Mouse (Mus musculus): ENCODE measurements at regions not wholly inside any gene's neighbourhood (a gene's known extent, or its start where the extent isn't known, plus 50 kb on each side); places are given as distances from the start of the nearest gene placed in this dataset.

GRCm38 (mm10) chr13:90739797-90740196 lies 165.4 kb downstream of the Atp6ap1l start:
- DNase-seq (ENCODE audit: low spot score in 2 of 2), result no peak

DNA sequence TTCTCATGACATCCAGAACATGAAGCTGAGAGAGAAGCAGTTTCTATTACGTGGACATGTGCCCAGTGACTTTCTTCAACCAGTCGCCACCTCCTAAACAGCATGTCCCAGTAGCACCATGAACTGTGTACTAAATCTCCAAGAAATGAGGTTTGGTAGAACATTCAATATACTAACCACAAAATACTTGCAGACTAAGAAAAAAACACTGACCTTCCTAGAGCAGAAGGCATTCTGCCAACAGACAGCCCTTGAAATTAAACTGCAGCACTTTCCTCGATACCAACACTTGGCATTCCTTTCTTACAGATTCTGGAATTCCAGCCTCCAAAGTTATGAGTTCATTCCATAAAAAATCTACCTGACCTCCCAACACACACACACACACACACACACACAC lies 166.6 kb downstream of the Atp6ap1l start:
- DNase-seq (ENCODE audit: low spot score in 2 of 2), result no peak

- no peak for DNase-seq (ENCODE audit: low spot score in 2 of 2)
Observed at GRCm38 (mm10) chr13:90733265-90733664, 171.9 kb downstream of the Atp6ap1l start.

- no peak for DNase-seq (ENCODE audit: low spot score in 2 of 2)
Observed at GRCm38 (mm10) chr13:90729078-90729477, 176.1 kb downstream of the Atp6ap1l start.

DNA sequence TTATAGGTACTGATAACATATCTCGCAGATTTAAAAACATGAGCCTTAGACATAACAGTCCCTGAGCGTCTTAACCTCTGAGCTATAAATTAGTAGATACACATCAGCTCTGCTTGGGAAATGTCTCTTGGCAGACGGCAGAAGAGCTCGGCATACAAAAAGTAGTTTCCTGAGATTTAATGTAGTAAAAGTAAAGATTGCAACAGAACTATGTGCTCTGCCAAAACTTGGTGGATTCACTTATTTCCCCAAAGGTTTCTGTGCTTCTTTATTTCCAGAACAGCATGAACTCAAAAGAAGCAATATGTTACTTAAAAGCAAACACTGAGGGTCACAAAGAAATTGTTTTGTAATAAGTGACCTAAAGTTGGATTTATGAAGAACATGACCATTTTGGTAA lies 177.3 kb downstream of the Atp6ap1l start:
- no peak for DNase-seq (ENCODE audit: low spot score in 2 of 2)

DNA sequence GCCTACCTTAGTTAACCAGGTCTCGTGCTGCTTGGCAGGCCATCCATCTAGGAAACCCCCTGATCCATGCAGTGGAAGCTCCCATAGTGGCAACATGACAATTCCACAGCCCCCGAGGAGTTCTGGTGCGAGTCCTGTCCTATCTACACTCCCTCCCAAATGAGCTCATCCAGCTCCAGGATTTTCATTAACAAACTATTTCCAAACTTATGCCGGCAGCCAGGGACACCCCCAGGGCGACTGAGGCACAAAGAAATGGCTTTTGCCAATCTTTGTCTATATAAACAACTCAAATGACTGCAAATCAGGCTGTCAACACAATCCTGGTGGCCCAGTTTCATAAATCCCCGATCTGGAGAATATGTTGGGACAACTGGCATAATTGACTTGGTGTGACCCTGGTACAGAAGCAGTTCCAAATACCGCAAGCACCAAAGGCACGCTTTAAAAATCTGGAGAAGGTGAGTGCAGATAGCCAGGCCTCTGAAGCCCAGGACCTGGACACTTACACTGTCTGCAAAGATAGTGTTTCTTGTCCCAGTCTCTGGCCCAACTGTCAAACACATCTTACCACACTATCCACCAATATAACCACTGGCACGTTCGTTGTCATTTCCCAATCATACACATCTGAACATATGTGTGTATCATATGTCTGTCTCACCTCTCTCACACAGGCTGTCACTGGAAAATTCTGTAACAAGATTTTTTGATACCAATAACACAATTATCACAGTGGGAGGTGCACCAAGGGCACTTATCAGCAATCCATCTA lies 179.9 kb downstream of the Atp6ap1l start:
- DNase-seq (ENCODE audit: low spot score in 2 of 2), result no peak

GRCm38 (mm10) chr13:90724598-90724997 lies 180.6 kb downstream of the Atp6ap1l start:
- no peak for DNase-seq (ENCODE audit: low spot score in 2 of 2)

- no peak for DNase-seq (ENCODE audit: low spot score in 2 of 2)
Observed at GRCm38 (mm10) chr13:90723533-90723898, 181.6 kb downstream of the Atp6ap1l start.

DNA sequence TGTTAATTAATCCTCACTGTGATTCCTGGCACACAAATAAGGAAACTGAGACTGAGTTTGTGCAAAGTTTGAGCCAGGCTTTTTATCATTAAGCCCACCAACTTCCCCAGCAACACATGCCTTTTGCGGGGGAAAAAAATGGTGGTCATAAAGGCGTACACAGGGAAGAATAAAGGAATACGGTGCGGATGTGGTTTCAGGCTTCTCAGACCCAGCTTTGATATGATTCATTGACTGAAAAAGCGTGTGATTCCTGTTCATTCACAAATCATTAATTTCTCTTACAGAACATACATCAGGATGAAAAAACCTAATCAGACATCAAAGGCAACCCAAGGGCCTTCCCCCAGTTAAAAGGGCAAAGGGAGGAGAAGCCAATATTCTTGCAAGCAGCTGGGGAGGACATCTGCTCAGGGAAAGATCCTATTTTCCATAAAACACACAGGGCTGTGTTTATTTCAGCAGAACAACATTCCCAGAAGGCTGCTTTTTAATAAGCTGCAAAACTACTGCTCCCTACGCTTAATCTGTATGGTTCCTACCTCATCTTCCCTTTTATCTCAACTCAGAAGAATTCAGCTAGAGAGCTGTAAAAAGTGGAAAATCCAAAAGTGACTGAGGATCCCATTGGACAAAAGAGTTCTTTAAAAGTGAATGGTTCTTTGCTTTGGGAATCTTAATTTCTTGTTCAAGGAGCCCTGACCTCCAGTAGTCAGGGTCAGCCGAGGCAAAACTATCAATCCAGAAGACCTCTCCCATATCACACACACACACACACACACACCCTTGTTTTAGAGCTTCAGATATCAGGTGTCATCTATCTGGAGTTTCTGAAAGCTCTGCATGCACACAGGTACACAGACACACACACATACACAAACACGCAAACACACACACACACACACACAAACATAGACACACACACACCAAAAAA lies 182.3 kb downstream of the Atp6ap1l start:
- no peak for DNase-seq (ENCODE audit: low spot score in 2 of 2)

- no peak for DNase-seq (ENCODE audit: low spot score in 2 of 2)
Observed at GRCm38 (mm10) chr13:90684324-90684723, 220.8 kb downstream of the Atp6ap1l start.

DNA sequence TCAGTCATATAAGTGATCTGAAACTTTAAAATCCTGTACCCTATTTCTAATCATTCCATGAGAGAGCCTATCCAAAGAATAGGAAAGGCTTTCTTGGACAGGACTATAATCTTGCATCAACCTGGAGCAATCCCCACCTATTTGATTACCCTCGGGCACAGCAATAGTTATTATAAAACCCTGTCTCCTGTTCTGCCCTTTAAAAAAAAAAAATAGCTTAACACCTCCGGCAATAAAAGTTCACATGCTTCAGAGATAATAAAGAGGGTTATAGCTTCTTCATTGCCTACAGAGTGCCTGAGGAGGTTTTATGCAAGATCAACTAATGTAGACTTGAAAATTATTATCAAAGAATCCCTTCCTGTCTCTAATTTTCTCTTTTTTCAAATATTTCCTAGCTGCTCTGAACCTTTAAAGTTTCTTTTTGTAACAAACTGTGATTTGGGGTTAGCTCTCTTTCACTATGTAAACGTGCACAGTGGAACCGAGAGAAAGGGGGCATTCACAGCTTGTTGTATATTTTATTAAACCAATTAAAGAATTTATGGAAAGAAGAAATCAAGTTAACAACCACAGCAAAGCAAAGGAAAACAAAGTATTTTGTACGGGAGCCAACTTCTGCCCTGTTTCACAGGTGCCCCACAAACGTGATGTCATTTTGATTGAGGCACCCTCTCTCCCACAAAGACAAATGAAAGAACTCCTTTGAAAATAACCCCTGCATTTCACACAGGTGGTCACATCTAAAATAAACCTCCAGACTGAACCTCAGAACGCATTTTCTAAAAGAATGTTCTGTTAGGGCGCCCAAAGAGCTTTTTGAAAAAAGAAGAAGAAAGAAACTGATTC lies 225.8 kb downstream of the Atp6ap1l start:
- DNase-seq (ENCODE audit: low spot score in 2 of 2), result no peak

GRCm38 (mm10) chr13:90673823-90674222 lies 231.3 kb downstream of the Atp6ap1l start:
- DNase-seq (ENCODE audit: low spot score in 2 of 2), result no peak

GRCm38 (mm10) chr13:90673079-90673478 lies 232.1 kb downstream of the Atp6ap1l start:
- DNase-seq (ENCODE audit: low spot score in 2 of 2), result no peak

- no peak for DNase-seq (ENCODE audit: low spot score in 2 of 2)
Observed at GRCm38 (mm10) chr13:90661567-90662141, 243.5 kb downstream of the Atp6ap1l start.

GRCm38 (mm10) chr13:90660950-90661349 lies 244.2 kb downstream of the Atp6ap1l start:
- no peak for DNase-seq (ENCODE audit: low spot score in 2 of 2)

GRCm38 (mm10) chr13:90659087-90659486 lies 246.1 kb downstream of the Atp6ap1l start:
- DNase-seq (ENCODE audit: low spot score in 2 of 2), result no peak

- no peak for DNase-seq (ENCODE audit: low spot score in 2 of 2)
Observed at GRCm38 (mm10) chr13:90646356-90646755, 258.8 kb downstream of the Atp6ap1l start.

DNA sequence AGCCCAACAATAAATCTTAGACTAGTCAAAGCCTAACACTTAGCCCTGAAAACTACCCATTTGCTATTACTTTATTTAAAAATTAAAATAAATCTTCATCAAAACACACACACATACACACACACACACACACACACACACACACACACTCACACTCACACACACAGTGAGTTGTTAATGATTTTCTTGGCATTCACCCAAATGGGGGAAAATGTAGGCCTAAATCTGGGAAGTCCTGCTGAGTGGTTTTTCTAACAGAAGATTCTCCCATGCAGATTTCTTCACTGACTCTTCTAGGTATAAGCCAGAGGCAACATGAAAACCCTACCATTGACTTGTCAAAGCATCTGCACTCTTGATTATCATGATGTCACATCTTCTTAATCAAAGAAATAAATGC lies 260.9 kb downstream of the Atp6ap1l start:
- DNase-seq (ENCODE audit: low spot score in 2 of 2), result no peak

DNA sequence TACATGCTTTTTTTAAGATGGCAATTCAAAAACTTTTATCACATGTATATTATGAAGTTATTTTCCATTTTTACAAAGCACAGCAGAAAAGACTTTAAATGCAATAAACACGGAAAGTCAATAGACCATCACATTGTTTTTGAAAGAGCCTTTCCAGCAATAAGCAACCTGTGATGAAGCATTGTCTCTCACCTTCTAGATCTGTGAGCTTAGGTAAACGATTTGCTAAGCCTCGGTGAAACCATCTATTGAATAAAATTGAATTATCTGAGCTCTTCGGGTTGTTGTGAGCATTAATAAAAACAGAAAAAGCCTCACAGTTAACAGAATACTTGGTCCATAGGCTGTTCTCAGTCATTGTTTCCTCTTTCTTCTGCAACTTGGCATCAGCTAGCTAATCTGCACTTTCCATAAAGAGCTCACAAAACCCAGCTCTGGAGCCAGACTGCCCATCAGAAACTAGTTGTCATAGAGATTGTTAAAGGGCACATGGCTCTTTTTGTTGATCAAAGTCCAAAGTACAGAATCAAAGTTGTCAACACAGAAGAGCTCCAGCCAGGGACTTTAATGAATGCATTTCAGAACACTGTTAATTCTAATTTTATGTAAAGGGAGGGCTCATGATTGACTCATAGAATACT lies 261.5 kb downstream of the Atp6ap1l start:
- DNase-seq (ENCODE audit: low spot score in 2 of 2), result no peak

DNA sequence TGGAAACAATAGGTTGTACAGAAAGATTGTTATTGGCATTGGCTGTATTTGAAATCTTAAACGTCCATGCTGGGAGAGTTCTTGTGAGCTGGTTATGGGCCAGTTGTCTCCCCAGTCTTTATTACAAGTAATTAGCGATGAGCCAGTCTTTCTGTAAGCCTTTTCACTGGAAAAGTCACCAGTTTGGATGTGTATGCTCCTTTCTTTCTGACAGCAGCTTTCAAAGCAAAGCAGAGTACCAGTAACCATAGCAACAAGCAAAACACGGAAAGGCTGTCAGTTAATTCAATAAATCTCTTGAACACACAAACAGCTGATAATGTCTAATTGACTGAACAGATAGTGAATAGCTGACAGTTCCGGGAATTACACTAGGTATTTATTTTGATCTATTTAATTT lies 262.0 kb downstream of the Atp6ap1l start:
- DNase-seq (ENCODE audit: low spot score in 2 of 2), result peak in 1 of 2 experiments; percentile 2

DNA sequence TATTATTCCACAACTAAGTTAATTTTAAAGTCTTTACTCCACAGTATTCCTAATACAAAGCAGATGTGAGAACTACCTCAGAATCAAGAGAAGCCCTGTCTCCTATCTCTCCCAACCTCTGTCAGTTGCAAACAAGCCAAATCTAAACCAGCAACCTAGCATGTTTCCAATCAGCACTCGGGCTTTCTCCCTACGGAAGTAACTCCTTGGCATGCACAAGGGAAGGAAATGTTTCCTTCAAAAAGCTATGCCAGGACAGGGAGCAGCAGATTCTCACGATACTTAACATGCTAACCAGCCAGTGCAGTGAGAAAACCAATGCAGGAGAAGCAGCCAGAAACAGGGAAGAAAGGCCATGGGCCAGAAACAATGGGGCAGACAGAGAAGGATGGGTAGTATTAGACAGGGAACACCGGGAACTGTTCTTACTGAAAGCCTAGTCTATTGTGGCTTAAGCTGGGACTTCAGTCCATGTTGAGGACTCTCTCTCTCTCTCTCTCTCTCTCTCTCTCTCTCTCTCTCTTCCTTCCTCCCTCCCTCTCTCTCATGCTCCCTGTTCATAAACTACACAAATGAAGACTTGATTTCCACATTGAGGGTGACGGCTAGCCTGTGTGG lies 262.8 kb downstream of the Atp6ap1l start:
- no peak for DNase-seq (ENCODE audit: low spot score in 2 of 2)
